Mouse (Mus musculus): ENCODE data around the gene Mgat4e. TPM values are rescaled to one million over a fixed set of nuclear protein-coding genes. Genes with fewer than 3 reads are reported as not detected.
"Not testable (repeated sequence)": the region's sequence is repeated elsewhere in the genome, so short reads cannot be mapped to it uniquely, and the experiment has no call there.

Mgat4e gene
- total and polyA plus RNA-seq, 2 experiments from 2014 or later = not detected

DNA sequence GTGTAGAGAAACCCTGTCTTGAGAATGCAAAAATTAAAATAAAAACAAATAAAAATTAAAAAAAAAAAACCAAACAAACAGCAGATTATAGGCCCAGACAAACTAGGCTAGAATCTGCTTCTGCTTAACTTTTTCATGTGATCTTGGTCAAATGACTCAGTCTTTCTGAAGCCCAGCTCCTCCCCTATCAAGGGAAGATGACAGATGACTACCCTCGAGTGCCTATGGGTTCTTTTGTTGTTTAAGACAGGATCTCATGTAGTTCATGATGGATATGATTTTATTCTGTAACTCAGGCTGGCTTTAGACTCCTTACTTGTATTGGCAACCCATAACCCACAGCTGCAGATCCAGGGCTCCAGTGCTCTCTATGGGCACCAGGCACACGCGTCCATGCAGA is 2.4 kb upstream of the Mgat4e start:
- no peaks in the 10 kb centered on the region for H3K9me3 ChIP-seq (ENCODE audit: low read length)
- ATAC-seq (ENCODE audit: low FRiP score) (no peak), DNase-seq (ENCODE audit: low spot score) (no peak)
- H3K4me2 ChIP-seq (ENCODE audit: low read depth, low read length, poor library complexity, severe bottlenecking) = no peak overlapping the region
- WGBS = 82% methylated on average over 3 of the region's 3 CpGs
- no peak overlapping the region for H3K27ac ChIP-seq (ENCODE audit: low read depth, low read length)
- TF ChIP-seq CTCF (IDR thresholded peaks at IDR 0.05) = no peak
- H3K9ac ChIP-seq (replicated peaks; ENCODE audit: low read length, poor library complexity, severe bottlenecking) = no peak overlapping the region
- no peaks in the 10 kb centered on the region for H3K27me3 ChIP-seq (ENCODE audit: insufficient read depth, low read length)
- H3K36me3 ChIP-seq (ENCODE audit: insufficient read depth, low read length) = no peaks in the 10 kb centered on the region
- no peak overlapping the region for H3K4me3 ChIP-seq (ENCODE audit: low read depth, low read length)
- H3K4me1 ChIP-seq (ENCODE audit: insufficient read depth, low read length) = no peaks in the 10 kb centered on the region

- Histone ChIP-seq H3K9ac (replicated peaks; ENCODE audit: low read length, poor library complexity, severe bottlenecking) (no peak overlapping the region), H3K4me3 (ENCODE audit: low read depth, low read length) (no peak overlapping the region), H3K27ac (ENCODE audit: low read depth, low read length) (no peak overlapping the region), H3K36me3 (ENCODE audit: insufficient read depth, low read length) (no peaks in the 10 kb centered on the region), H3K4me2 (ENCODE audit: low read depth, low read length, poor library complexity, severe bottlenecking) (no peak overlapping the region), H3K4me1 (ENCODE audit: insufficient read depth, low read length) (no peaks in the 10 kb centered on the region), H3K9me3 (ENCODE audit: low read length) (no peaks in the 10 kb centered on the region), H3K27me3 (ENCODE audit: insufficient read depth, low read length) (no peaks in the 10 kb centered on the region)
- ATAC-seq (ENCODE audit: low FRiP score) (no peak), DNase-seq (ENCODE audit: low spot score) (no peak)
- TF ChIP-seq CTCF (IDR thresholded peaks at IDR 0.05) = no peak
- WGBS = 75% methylated on average over 4 of the region's 4 CpGs
These were observed 1.3 kb downstream of the Mgat4e start for GRCm38 (mm10) chr1:134548231-134548630.

GRCm38 (mm10) chr1:134540610-134541009 is 8.9 kb downstream of the Mgat4e start:
- no peak for ATAC-seq (ENCODE audit: low FRiP score)
- no peak overlapping the region for H3K4me2 ChIP-seq (ENCODE audit: low read depth, low read length, poor library complexity, severe bottlenecking)
- H3K27ac ChIP-seq (ENCODE audit: low read depth, low read length) = no peak overlapping the region
- no peaks in the 10 kb centered on the region for H3K9me3 ChIP-seq (ENCODE audit: low read length)
- no peak overlapping the region for H3K9ac ChIP-seq (replicated peaks; ENCODE audit: low read length, poor library complexity, severe bottlenecking)
- no peak overlapping the region for H3K4me3 ChIP-seq (ENCODE audit: low read depth, low read length)
- TF ChIP-seq CTCF (IDR thresholded peaks at IDR 0.05) = no peak
- H3K27me3 ChIP-seq (ENCODE audit: insufficient read depth, low read length) = no peaks in the 10 kb centered on the region
- H3K36me3 ChIP-seq (ENCODE audit: insufficient read depth, low read length) = no peaks in the 10 kb centered on the region
- DNase-seq (ENCODE audit: low spot score) = no peak
- H3K4me1 ChIP-seq (ENCODE audit: insufficient read depth, low read length) = no peaks in the 10 kb centered on the region
- WGBS = 90% methylated on average over 10 of the region's 10 CpGs

DNA sequence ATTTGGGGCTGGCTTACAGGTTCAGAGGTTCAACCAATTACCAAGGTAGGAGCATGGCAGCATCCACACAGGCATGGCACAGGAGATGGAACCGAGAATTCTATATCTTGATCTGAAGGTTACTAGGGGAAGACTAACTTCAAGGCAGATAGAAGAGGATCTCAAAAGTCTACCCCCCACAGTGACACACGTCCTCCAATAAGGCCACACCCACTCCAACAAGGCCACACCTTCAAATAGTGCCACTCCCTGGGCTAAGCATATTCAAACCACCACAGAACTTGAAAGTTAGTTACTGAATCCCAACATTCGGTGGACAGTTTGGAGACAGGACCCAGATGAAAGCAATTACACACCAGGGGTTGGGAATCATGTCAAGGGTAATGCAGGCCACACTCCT is 14.0 kb downstream of the Mgat4e start:
- TF ChIP-seq CTCF (IDR thresholded peaks at IDR 0.05) = no peak
- Histone ChIP-seq H3K36me3 (ENCODE audit: insufficient read depth, low read length) (no peaks in the 10 kb centered on the region), H3K9me3 (ENCODE audit: low read length) (no peaks in the 10 kb centered on the region), H3K27me3 (ENCODE audit: insufficient read depth, low read length) (no peaks in the 10 kb centered on the region), H3K4me2 (ENCODE audit: low read depth, low read length, poor library complexity, severe bottlenecking) (no peak overlapping the region), H3K27ac (ENCODE audit: low read depth, low read length) (no peak overlapping the region), H3K4me1 (ENCODE audit: insufficient read depth, low read length) (no peaks in the 10 kb centered on the region), H3K9ac (replicated peaks; ENCODE audit: low read length, poor library complexity, severe bottlenecking) (no peak overlapping the region), H3K4me3 (ENCODE audit: low read depth, low read length) (no peak overlapping the region)
- DNase-seq (ENCODE audit: low spot score) = no peak
- no peak for ATAC-seq (ENCODE audit: low FRiP score)
- 75% methylated on average over 3 of the region's 3 CpGs for WGBS

- Histone ChIP-seq H3K4me1 (ENCODE audit: insufficient read depth, low read length) (no peaks in the 10 kb centered on the region), H3K36me3 (ENCODE audit: insufficient read depth, low read length) (no peaks in the 10 kb centered on the region), H3K4me2 (ENCODE audit: low read depth, low read length, poor library complexity, severe bottlenecking) (no peak overlapping the region), H3K9ac (replicated peaks; ENCODE audit: low read length, poor library complexity, severe bottlenecking) (no peak overlapping the region), H3K4me3 (ENCODE audit: low read depth, low read length) (no peak overlapping the region), H3K27me3 (ENCODE audit: insufficient read depth, low read length) (no peaks in the 10 kb centered on the region), H3K9me3 (ENCODE audit: low read length) (no peaks in the 10 kb centered on the region), H3K27ac (ENCODE audit: low read depth, low read length) (no peak overlapping the region)
- no peak for ATAC-seq (ENCODE audit: low FRiP score)
- 100% methylated on average over 1 of the region's 1 CpGs for whole genome bisulfite sequencing
- no peak for DNase-seq (ENCODE audit: low spot score)
- TF ChIP-seq CTCF (IDR thresholded peaks at IDR 0.05) = no peak
These were observed 14.4 kb downstream of the Mgat4e start for GRCm38 (mm10) chr1:134535054-134535453.

GRCm38 (mm10) chr1:134533710-134534109 is 15.8 kb downstream of the Mgat4e start:
- not testable (repeated sequence) for H3K4me1 ChIP-seq (ENCODE audit: insufficient read depth, low read length); H3K36me3 ChIP-seq (ENCODE audit: insufficient read depth, low read length); H3K27me3 ChIP-seq (ENCODE audit: insufficient read depth, low read length); H3K27ac ChIP-seq (ENCODE audit: low read depth, low read length); H3K4me3 ChIP-seq (ENCODE audit: low read depth, low read length); H3K9me3 ChIP-seq (ENCODE audit: low read length); DNase-seq (ENCODE audit: low spot score); H3K4me2 ChIP-seq (ENCODE audit: low read depth, low read length, poor library complexity, severe bottlenecking); ATAC-seq (ENCODE audit: low FRiP score); H3K9ac ChIP-seq (replicated peaks; ENCODE audit: low read length, poor library complexity, severe bottlenecking)
- WGBS = 94% methylated on average over 10 of the region's 10 CpGs

All from midbrain, postnatal 0 days (tissue).